Mouse (Mus musculus): ENCODE data around the gene Il11ra1.

DNA sequence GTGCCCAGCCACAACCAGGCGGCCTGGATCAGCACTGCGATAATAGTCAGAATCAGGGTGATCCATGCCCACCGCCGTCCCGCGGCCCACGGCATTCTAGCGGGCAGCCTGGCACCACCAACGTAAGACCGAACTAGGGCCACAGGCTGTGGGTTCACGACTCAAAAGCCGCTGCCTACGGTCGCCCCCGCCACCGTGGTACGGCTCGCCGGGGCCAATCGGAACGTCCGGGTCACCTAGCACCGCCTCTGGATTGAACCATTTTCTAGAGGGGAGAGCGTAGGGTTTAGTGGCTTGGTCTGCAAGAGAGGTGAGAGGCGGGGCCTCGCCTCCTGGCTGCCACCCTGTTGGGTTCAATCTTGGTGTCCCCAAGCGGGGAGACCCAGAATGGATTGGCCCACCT lies 41.4 kb downstream of the Il11ra1 start:
- no peak for TF ChIP-seq CTCF (IDR thresholded peaks at IDR 0.05; ENCODE audit: low read depth, low read length)
- TF ChIP-seq POLR2A (IDR thresholded peaks at IDR 0.05; ENCODE audit: insufficient read depth, low read length): peak; percentile 84
